Mouse (Mus musculus) heart, postnatal 0 days (tissue): ENCODE measurements around the gene Pqbp1. TPM values are rescaled to one million over a fixed set of nuclear protein-coding genes. Genes with fewer than 3 reads are reported as not detected.
A peak's percentile ranks its signal among the peaks of the same experiment; 100 is the strongest.

Experiments used
- ATAC-seq: fragments of 200-750 bp; cut with Nextera tagmentation; 2 replicates; pipeline ENCODE4 v1.8.0; 2017; ENCODE audit warnings: low read depth, moderate number of reproducible peaks, moderate library complexity; ENCODE audit not compliant: insufficient read depth
- DNase-seq: peaks from one replicate; pipeline ENCODE4 v3.0.0-alpha.2; 2016; ENCODE audit warnings: low spot score
- H3K27ac ChIP-seq: fragments of 300-500 bp; sonication (generic); 2 replicates; pipeline ENCODE4 v1.5.1; 2014; ENCODE audit warnings: low read depth, mild to moderate bottlenecking
- H3K27me3 ChIP-seq: fragments of 300-500 bp; sonication (generic); 2 replicates; pipeline ENCODE4 v1.6.1; 2014; ENCODE audit warnings: low read length, mixed read lengths; ENCODE audit not compliant: control insufficient read depth, insufficient read depth
- H3K36me3 ChIP-seq: fragments of 300-500 bp; sonication (generic); replicated peaks from 2 replicates; pipeline ENCODE4 v1.6.1; 2014; ENCODE audit warnings: low read length, mixed read lengths; ENCODE audit not compliant: control insufficient read depth, insufficient read depth
- H3K4me1 ChIP-seq: fragments of 300-500 bp; sonication (generic); 2 replicates; pipeline ENCODE4 v1.6.1; 2014; ENCODE audit warnings: antibody characterized with exemption; ENCODE audit not compliant: control insufficient read depth, insufficient read depth
- H3K4me2 ChIP-seq: fragments of 300-500 bp; sonication (generic); 2 replicates; pipeline ENCODE4 v1.6.1; 2014; ENCODE audit warnings: low read depth, mild to moderate bottlenecking, low read length, moderate library complexity
- H3K4me3 ChIP-seq: fragments of 300-500 bp; sonication (generic); 2 replicates; pipeline ENCODE4 v1.5.1; 2014; ENCODE audit warnings: low read depth, low read length
- H3K9ac ChIP-seq: fragments of 300-500 bp; sonication (generic); replicated peaks from 2 replicates; pipeline ENCODE4 v1.6.1; 2014; ENCODE audit warnings: low read depth, low read length, mixed read lengths
- H3K9me3 ChIP-seq: fragments of 300-500 bp; sonication (generic); replicated peaks from 2 replicates; pipeline ENCODE4 v1.6.1; 2016; ENCODE audit warnings: low read length; ENCODE audit not compliant: control insufficient read depth
- CTCF ChIP-seq: IDR thresholded peaks from 2 replicates; pipeline ENCODE4 v1.5.1; 2016; ENCODE audit warnings: antibody characterized with exemption, control low read depth, low read depth
- EP300 ChIP-seq: IDR thresholded peaks from 2 replicates; pipeline ENCODE4 v1.6.1; 2016; ENCODE audit warnings: antibody characterized with exemption, low read depth
- WGBS: fragments of 180-500 bp; shearing (Covaris S2); extraction: QIAGEN DNeasy Blood & Tissue Kit; methylation state at CpG from one replicate; pipeline ENCODE4 v1.1.7; 2014; 5-methylcytosine and 5-hydroxymethylcytosine counted together
- polyA plus RNA-seq: library from polyadenylated mRNA; unstranded; fragments of >200 nt; fragmentation: Nextera tagmentation; extraction: Ambion mirVana; gene quantifications from 2 replicates; pipeline ENCODE4 v1.2.1, GENCODE M21; 2015
- total RNA-seq: library from RNA; depleted of rRNA; stranded (reverse); fragments of >200 nt; gene quantifications from 2 replicates; pipeline ENCODE4 v1.2.3, GENCODE M21; 2014; ENCODE audit warnings: low replicate concordance; rRNA removed

The Pqbp1 gene
- total and polyA plus RNA-seq, 2 experiments from 2014 or later: 55.6 to 63.0 TPM

DNA sequence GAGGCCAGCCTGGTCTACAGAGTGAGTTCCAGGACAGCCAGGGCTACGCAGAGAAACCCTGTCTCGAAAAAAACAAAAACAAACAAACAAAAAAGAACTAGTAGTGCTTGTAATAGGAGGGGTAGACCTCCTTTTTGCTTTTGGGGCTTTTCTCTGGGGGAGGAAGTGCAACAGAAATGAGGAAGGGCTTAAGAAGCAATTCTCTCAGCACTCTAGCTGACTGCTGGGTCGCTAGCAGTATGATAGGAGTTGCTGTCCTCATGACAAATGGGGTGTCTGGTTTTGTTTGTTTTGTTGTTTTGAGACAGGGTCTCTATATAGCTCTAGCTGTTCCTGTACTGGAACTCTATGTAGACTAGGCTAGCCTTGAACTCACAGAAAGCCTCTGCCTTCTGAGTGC lies 34.5 kb downstream of the Pqbp1 start:
- WGBS: 73% methylated on average over 3 of the region's 3 CpGs
- no peak overlapping the region for H3K27ac ChIP-seq

DNA sequence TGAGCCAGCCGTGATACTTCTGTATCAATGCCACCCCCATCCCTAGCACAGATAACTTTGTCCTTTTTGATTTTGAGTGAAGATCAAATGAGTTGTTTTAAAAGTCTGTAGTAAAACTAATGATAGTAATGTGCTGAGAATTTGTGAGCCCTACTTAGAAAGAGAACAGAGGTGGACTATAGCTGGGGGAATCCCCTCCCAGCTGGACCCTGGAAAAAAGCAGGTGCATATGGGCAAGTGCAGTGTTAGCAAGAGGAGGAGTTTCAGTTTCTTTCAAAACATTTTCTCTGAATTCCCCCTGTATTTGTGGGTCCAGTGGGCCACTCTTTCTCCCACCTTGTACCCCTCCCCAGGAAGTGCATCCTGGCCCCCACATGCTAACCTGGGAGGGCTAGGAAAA lies 35.9 kb downstream of the Pqbp1 start:
- 68% methylated on average over 1 of the region's 1 CpGs for WGBS

More for the DNA sequence above, 34.5 kb downstream of the Pqbp1 start:
- DNase-seq: no peak
- TF ChIP-seq EP300 (no peak), CTCF (no peak)
- Histone ChIP-seq H3K27me3 (no peaks in the 10 kb centered on the region), H3K9ac (no peak overlapping the region), H3K4me3 (no peak overlapping the region), H3K4me1 (no peaks in the 10 kb centered on the region), H3K9me3 (no peaks in the 10 kb centered on the region), H3K36me3 (peaks cover 12% of the 10 kb centered on the region), H3K4me2 (no peak overlapping the region)
- no peak for ATAC-seq

DNA sequence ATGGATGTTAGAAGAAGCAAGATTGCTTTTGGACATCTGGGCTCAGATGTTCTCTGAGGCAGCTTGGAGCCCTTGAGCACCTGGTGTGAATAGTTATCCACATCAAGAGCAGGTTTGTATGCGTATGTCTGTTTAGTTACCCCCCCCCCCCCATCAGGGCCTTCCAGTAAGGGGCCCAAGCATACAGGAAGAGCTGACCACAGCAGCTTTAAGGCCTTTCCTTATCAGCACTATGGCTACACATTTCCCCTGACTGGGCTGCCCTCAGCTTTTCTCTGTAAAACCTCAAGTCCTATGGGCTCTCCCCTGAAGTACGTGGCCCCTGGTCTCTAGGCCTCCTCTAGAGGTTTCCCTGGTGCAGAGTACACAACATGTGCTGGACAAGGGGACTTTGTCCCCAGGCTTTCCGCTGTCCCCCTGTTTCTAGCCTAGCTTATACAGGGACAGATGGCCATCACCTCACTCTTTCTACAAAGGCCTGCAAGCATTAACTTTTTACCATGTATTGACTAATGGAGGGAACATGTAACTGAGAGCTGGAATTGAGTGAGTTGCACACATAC lies 39.8 kb downstream of the Pqbp1 start:
- no peak for DNase-seq
- 55% methylated on average over 3 of the region's 3 CpGs for WGBS

More for the DNA sequence above, 35.9 kb downstream of the Pqbp1 start:
- DNase-seq: no peak
- no peaks in the 10 kb centered on the region for H3K4me1 ChIP-seq
- peaks cover 9% of the 10 kb centered on the region for H3K36me3 ChIP-seq
- no peak overlapping the region for H3K4me3 ChIP-seq
- no peak overlapping the region for H3K9ac ChIP-seq
- no peak for ATAC-seq
- no peak overlapping the region for H3K27ac ChIP-seq
- TF ChIP-seq EP300 (no peak), CTCF (no peak)
- H3K9me3 ChIP-seq: no peaks in the 10 kb centered on the region
- H3K27me3 ChIP-seq: no peaks in the 10 kb centered on the region
- no peak overlapping the region for H3K4me2 ChIP-seq

DNA sequence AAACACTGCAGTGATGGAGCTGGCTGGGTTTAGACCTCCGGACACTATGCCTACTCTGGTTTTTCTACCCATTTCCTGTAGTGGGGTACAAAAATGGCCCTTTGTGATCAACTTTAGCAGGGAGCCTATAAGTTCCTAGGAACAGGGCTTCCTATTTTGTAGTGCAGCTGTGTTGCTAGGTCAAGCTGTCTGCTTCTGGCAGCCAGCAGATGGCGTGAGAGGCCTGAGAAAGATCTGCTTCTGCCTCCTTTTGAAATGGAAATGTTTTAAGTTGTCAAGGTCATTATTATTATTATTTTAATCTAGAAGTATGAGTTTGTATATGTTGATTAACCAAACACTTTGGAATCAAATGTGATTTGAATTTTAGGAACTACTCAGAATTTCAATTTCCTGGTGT lies 44.5 kb downstream of the Pqbp1 start:
- ATAC-seq: no peak
- Histone ChIP-seq H3K4me1 (no peaks in the 10 kb centered on the region), H3K27me3 (no peaks in the 10 kb centered on the region), H3K4me2 (no peak overlapping the region), H3K4me3 (no peak overlapping the region), H3K27ac (no peak overlapping the region), H3K36me3 (no peaks in the 10 kb centered on the region), H3K9ac (no peak overlapping the region), H3K9me3 (no peaks in the 10 kb centered on the region)
- 35% methylated on average over 2 of the region's 2 CpGs for WGBS
- no peak for TF ChIP-seq EP300
- TF ChIP-seq CTCF: peak; percentile 43
- DNase-seq: no peak

More for the DNA sequence above, 39.8 kb downstream of the Pqbp1 start:
- no peak overlapping the region for H3K4me3 ChIP-seq
- H3K4me1 ChIP-seq: no peaks in the 10 kb centered on the region
- H3K4me2 ChIP-seq: no peak overlapping the region
- H3K9ac ChIP-seq: no peak overlapping the region
- TF ChIP-seq EP300 (no peak), CTCF (no peak)
- no peaks in the 10 kb centered on the region for H3K36me3 ChIP-seq
- no peak overlapping the region for H3K27ac ChIP-seq
- H3K27me3 ChIP-seq: no peaks in the 10 kb centered on the region
- no peak for ATAC-seq
- no peaks in the 10 kb centered on the region for H3K9me3 ChIP-seq

DNA sequence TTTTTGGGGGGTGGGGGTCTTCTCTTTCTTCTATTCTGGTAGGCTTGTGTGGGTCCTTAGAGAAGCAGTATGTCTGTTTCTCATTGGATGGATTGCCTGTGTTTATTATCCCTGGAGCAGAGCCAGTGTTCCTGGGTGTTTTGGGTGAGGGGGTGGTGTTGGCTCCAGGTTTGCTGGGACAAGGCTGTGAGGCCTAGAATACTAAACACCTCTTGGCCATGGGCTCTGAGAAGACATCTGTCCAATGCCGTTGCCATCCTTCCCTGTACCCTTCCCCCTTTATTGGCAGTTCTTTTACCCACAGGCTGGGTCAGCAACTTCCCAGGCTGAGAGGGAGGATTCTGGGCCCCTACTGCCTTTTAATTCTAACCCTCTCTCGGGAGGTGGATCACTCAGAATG lies 51.2 kb downstream of the Pqbp1 start:
- 71% methylated on average over 2 of the region's 2 CpGs for WGBS
- no peak for ATAC-seq
- no peak overlapping the region for H3K4me2 ChIP-seq
- DNase-seq: no peak
- no peaks in the 10 kb centered on the region for H3K4me1 ChIP-seq
- no peaks in the 10 kb centered on the region for H3K27me3 ChIP-seq
- H3K9me3 ChIP-seq: no peaks in the 10 kb centered on the region
- H3K36me3 ChIP-seq: no peaks in the 10 kb centered on the region
- TF ChIP-seq CTCF (no peak), EP300 (no peak)
- no peak overlapping the region for H3K27ac ChIP-seq
- no peak overlapping the region for H3K9ac ChIP-seq
- no peak overlapping the region for H3K4me3 ChIP-seq

Other genes with a start within 250 kb of the Pqbp1 start
- gene Prickle3, start 242.0 kb downstream of the Pqbp1 start, total RNA-seq: 9.2 and 15.7 TPM in 2 replicates
- 7.9 and 8.1 TPM in 2 replicates for gene Prickle3, start 242.0 kb downstream of the Pqbp1 start, polyA plus RNA-seq
- gene Plp2, start 227.9 kb downstream of the Pqbp1 start, total RNA-seq: 134 and 184 TPM in 2 replicates
- 91.1 and 95.7 TPM in 2 replicates for gene Plp2, start 227.9 kb downstream of the Pqbp1 start, polyA plus RNA-seq
- 1.1 and 2.0 TPM in 2 replicates for gene Magix, start 218.0 kb downstream of the Pqbp1 start, total RNA-seq
- gene Magix, start 218.0 kb downstream of the Pqbp1 start, polyA plus RNA-seq: 1.5 and 1.8 TPM in 2 replicates
- 2.8 and 9.9 TPM in 2 replicates for gene Gpkow, start 202.1 kb downstream of the Pqbp1 start, total RNA-seq
- gene Gpkow, start 202.1 kb downstream of the Pqbp1 start, polyA plus RNA-seq: 21.3 and 22.7 TPM in 2 replicates
- gene Wdr45, start 184.9 kb downstream of the Pqbp1 start, total RNA-seq: 24.2 and 52.7 TPM in 2 replicates
- gene Wdr45, start 184.9 kb downstream of the Pqbp1 start, polyA plus RNA-seq: 27.1 and 29.2 TPM in 2 replicates
- 3.1 TPM in 1 of 2 replicates, not detected in the other for gene Gm45208, start 177.0 kb downstream of the Pqbp1 start, total RNA-seq
- not detected in 2 replicates for gene Gm45208, start 177.0 kb downstream of the Pqbp1 start, polyA plus RNA-seq
- 12.6 and 22.6 TPM in 2 replicates for gene Praf2, start 170.8 kb downstream of the Pqbp1 start, total RNA-seq
- gene Praf2, start 170.8 kb downstream of the Pqbp1 start, polyA plus RNA-seq: 11.0 and 13.6 TPM in 2 replicates
- gene Ccdc120, start 148.4 kb downstream of the Pqbp1 start, total RNA-seq: 0.92 and 5.8 TPM in 2 replicates
- 1.8 and 2.2 TPM in 2 replicates for gene Ccdc120, start 148.4 kb downstream of the Pqbp1 start, polyA plus RNA-seq
- 8.4 and 17.3 TPM in 2 replicates for gene Tfe3, start 136.7 kb downstream of the Pqbp1 start, total RNA-seq
- 11.5 and 11.6 TPM in 2 replicates for gene Tfe3, start 136.7 kb downstream of the Pqbp1 start, polyA plus RNA-seq
- gene Gripap1, start 109.5 kb downstream of the Pqbp1 start, total RNA-seq: 2.4 and 6.8 TPM in 2 replicates
- gene Gripap1, start 109.5 kb downstream of the Pqbp1 start, polyA plus RNA-seq: 17.5 and 19.3 TPM in 2 replicates
- 0.08 and 0.23 TPM in 2 replicates for gene Kcnd1, start 77.0 kb downstream of the Pqbp1 start, total RNA-seq
- 0.20 and 0.22 TPM in 2 replicates for gene Kcnd1, start 77.0 kb downstream of the Pqbp1 start, polyA plus RNA-seq
- 25.7 and 38.0 TPM in 2 replicates for gene Otud5, start 57.9 kb downstream of the Pqbp1 start, total RNA-seq
- gene Otud5, start 57.9 kb downstream of the Pqbp1 start, polyA plus RNA-seq: 14.4 and 16.2 TPM in 2 replicates
- 3.1 and 15.9 TPM in 2 replicates for gene Pim2, start 21.0 kb downstream of the Pqbp1 start, total RNA-seq
- 2.3 and 2.4 TPM in 2 replicates for gene Pim2, start 21.0 kb downstream of the Pqbp1 start, polyA plus RNA-seq
- 19.7 and 30.8 TPM in 2 replicates for gene Slc35a2, start 15.2 kb downstream of the Pqbp1 start, total RNA-seq
- gene Slc35a2, start 15.2 kb downstream of the Pqbp1 start, polyA plus RNA-seq: 19.3 and 20.9 TPM in 2 replicates
- 37.7 and 46.4 TPM in 2 replicates for gene Timm17b, start 88 bp upstream of the Pqbp1 start, total RNA-seq
- gene Timm17b, start 88 bp upstream of the Pqbp1 start, polyA plus RNA-seq: 91.3 and 99.7 TPM in 2 replicates
- not detected in 2 replicates for gene Gm10491, start 8.6 kb upstream of the Pqbp1 start, total RNA-seq
- not detected in 2 replicates for gene Gm10491, start 8.6 kb upstream of the Pqbp1 start, polyA plus RNA-seq
- gene Gm10490, start 10.3 kb upstream of the Pqbp1 start, total RNA-seq: not detected in 2 replicates
- not detected in 2 replicates for gene Gm10490, start 10.3 kb upstream of the Pqbp1 start, polyA plus RNA-seq
- gene Pcsk1n, start 20.6 kb upstream of the Pqbp1 start, total RNA-seq: not detected in 2 replicates
- 0.05 and 0.33 TPM in 2 replicates for gene Pcsk1n, start 20.6 kb upstream of the Pqbp1 start, polyA plus RNA-seq
- gene Eras, start 29.3 kb upstream of the Pqbp1 start, total RNA-seq: not detected in 2 replicates
- not detected in 2 replicates for gene Eras, start 29.3 kb upstream of the Pqbp1 start, polyA plus RNA-seq
- 28.6 and 37.2 TPM in 2 replicates for gene Hdac6, start 48.6 kb upstream of the Pqbp1 start, total RNA-seq
- gene Hdac6, start 48.6 kb upstream of the Pqbp1 start, polyA plus RNA-seq: 16.2 and 18.4 TPM in 2 replicates
- 0.19 TPM in 1 of 2 replicates, not detected in the other for gene Gata1, start 78.8 kb upstream of the Pqbp1 start, total RNA-seq
- 0.14 and 0.20 TPM in 2 replicates for gene Gata1, start 78.8 kb upstream of the Pqbp1 start, polyA plus RNA-seq
- not detected in 2 replicates for gene Glod5, start 119.2 kb upstream of the Pqbp1 start, total RNA-seq
- gene Glod5, start 119.2 kb upstream of the Pqbp1 start, polyA plus RNA-seq: 0.55 TPM in 2 replicates
- gene Suv39h1, start 175.5 kb upstream of the Pqbp1 start, total RNA-seq: 15.7 and 15.9 TPM in 2 replicates
- 8.2 and 8.6 TPM in 2 replicates for gene Suv39h1, start 175.5 kb upstream of the Pqbp1 start, polyA plus RNA-seq
- 0.31 TPM in 1 of 2 replicates, not detected in the other for gene Was, start 191.2 kb upstream of the Pqbp1 start, total RNA-seq
- 0.22 and 0.25 TPM in 2 replicates for gene Was, start 191.2 kb upstream of the Pqbp1 start, polyA plus RNA-seq
- 130 and 155 TPM in 2 replicates for gene Wdr13, start 233.6 kb upstream of the Pqbp1 start, total RNA-seq
- gene Wdr13, start 233.6 kb upstream of the Pqbp1 start, polyA plus RNA-seq: 24.4 and 26.4 TPM in 2 replicates
- gene Rbm3, start 246.6 kb upstream of the Pqbp1 start, total RNA-seq: 408 and 439 TPM in 2 replicates
- 524 and 551 TPM in 2 replicates for gene Rbm3, start 246.6 kb upstream of the Pqbp1 start, polyA plus RNA-seq